Mouse (Mus musculus): ENCODE results near the gene Atf7.
"Not testable (repeated sequence)": the region's sequence is repeated elsewhere in the genome, so short reads cannot be mapped to it uniquely, and the experiment has no call there.

The Atf7 gene

DNA sequence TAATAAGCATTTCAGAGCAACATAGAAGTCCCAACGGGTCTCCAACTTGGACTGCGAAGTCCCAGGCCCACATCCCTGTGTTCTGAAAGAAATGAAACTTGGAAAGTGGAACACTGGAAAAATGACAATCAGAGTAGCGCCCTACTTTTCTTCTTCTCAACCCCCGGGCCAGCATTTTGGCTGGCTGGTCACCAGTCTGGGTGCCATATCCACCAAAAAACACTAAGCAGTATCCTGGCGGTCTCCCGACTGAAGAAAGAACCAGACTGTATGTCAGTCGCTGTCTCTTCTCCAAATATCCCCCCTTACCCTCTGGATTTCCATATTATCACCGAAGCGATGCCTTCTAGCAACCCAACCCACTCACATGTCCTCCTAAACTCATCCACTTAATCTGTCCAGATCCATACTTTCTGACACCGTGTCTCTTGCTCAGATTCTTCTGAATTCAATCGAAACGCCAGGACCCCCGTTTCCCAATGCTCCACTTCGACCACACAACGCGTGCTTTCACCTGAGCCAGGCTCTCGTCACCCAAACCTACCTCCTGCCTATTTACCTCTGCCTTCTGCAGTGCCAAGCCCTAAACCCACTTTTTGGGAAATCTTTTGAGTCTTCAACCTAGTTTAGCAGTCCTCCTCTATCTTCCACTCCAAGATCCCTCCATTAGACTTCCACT, 834 bp downstream of the Atf7 start:
- in situ Hi-C loops (cut with MboI; ENCODE audit: unreplicated experiment in 2 of 2) = loop anchor here in 1 of 2 experiments (5.0 kb wide), 2 partner anchors 97 to 157 kb away; no protein-coding TSS in a partner anchor

DNA sequence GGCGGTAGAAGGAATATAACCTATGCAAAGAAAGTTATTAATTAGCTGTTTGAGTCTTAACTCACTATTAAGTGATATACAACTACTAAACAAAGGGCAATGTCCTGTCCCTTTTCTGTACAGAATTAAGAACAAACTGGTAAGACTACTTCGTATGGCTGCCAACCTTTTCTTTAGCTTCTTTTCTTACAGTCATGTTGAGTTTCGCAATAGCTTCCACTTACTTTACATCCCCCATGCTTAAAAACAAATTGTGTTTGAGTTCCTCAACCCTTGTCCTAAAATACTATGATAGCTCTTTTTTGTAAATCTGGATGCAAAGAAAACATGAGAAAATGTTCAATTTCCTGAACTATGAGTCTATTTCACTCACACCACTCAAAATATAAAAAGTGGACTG, 2.1 kb downstream of the Atf7 start:
- in situ Hi-C loops (cut with MboI; ENCODE audit: unreplicated experiment in 2 of 2) = loop anchor here in 1 of 2 experiments (5.0 kb wide), 2 partner anchors 96 to 156 kb away; no protein-coding TSS in a partner anchor

- in situ Hi-C loops (cut with MboI; ENCODE audit: unreplicated experiment in 2 of 2) = loop anchor here in 1 of 2 experiments (5.0 kb wide), 2 partner anchors 95 to 155 kb away; no protein-coding TSS in a partner anchor
Observed at GRCm38 (mm10) chr15:102622536-102622935, 2.7 kb downstream of the Atf7 start.

DNA sequence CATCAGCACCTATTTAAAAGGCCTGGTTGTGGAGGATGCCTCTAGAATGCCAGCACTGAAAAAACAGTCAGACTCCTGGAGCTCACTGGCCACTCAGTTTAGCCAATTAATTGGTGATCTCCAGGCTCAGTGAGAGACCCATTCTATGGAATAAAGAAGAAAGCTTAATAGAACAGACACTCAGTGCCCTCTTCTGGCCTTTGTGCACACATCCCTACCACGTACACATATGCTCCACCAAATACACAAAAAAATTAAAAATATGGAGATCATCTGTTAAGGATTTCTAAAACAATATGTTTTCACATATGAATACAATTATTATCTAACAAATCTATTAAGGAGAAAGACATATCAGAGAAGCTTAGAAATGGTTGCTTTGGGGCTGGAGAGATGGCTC, 4.5 kb downstream of the Atf7 start:
- in situ Hi-C loops (cut with MboI; ENCODE audit: unreplicated experiment in 2 of 2) = loop anchor here in 1 of 2 experiments (5.0 kb wide), 2 partner anchors 93 to 153 kb away; no protein-coding TSS in a partner anchor

- in situ Hi-C loops (cut with MboI; ENCODE audit: unreplicated experiment in 2 of 2) = no loop called here
Observed at GRCm38 (mm10) chr15:102619486-102619885, 5.8 kb downstream of the Atf7 start.

GRCm38 (mm10) chr15:102617654-102618053, 7.6 kb downstream of the Atf7 start:
- in situ Hi-C loops (cut with MboI; ENCODE audit: unreplicated experiment in 2 of 2) = no loop called here

- in situ Hi-C loops (cut with MboI; ENCODE audit: unreplicated experiment in 2 of 2) = no loop called here
Observed at GRCm38 (mm10) chr15:102616174-102616573, 9.1 kb downstream of the Atf7 start.

DNA sequence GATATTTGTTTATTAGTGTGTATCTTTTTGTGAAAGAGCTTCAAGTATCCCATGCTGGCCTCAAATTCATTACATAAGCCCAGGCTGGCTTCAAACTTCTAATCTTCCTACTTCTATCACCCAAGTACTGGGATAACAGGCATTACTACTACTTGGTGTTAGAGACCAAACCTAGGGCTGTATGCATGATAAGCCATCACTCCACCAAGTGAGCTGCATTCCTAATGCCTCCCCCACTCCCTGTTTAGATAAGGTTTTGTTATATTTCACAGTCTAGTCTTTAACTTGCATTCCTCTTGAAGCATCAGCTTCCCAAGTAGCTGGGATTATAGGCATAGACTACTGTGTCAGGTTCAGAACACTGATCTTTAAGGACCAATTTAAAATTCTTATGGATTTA, 11.0 kb downstream of the Atf7 start:
- in situ Hi-C loops (cut with MboI; ENCODE audit: unreplicated experiment in 2 of 2) = no loop called here

DNA sequence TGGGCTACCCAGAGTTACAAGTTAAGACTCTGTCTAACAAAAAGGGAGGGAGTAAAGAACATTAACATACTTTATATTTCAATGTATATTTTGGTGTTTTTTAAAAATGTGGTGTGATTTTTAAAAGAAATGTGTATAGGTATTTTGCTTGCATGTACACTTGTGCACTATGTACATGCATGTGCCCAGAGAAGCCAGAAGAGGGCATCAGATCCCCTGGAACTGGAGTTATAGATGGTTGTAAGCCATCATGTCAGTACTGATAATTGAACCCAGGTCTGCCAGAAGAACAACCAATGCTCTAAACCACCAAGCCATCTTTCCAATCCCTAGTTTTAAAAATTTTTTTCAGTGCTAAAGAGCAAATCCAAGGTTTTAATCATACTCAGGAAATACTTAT, 12.3 kb downstream of the Atf7 start:
- in situ Hi-C loops (cut with MboI; ENCODE audit: unreplicated experiment in 2 of 2) = no loop called here

GRCm38 (mm10) chr15:102608586-102608985, 16.7 kb downstream of the Atf7 start:
- in situ Hi-C loops (cut with MboI; ENCODE audit: unreplicated experiment in 2 of 2) = not testable (repeated sequence)

- in situ Hi-C loops (cut with MboI; ENCODE audit: unreplicated experiment in 2 of 2) = no loop called here
Observed at GRCm38 (mm10) chr15:102593996-102594656, 31.1 kb downstream of the Atf7 start.

- in situ Hi-C loops (cut with MboI; ENCODE audit: unreplicated experiment in 2 of 2) = no loop called here
Observed at GRCm38 (mm10) chr15:102592674-102593073, 32.6 kb downstream of the Atf7 start.

DNA sequence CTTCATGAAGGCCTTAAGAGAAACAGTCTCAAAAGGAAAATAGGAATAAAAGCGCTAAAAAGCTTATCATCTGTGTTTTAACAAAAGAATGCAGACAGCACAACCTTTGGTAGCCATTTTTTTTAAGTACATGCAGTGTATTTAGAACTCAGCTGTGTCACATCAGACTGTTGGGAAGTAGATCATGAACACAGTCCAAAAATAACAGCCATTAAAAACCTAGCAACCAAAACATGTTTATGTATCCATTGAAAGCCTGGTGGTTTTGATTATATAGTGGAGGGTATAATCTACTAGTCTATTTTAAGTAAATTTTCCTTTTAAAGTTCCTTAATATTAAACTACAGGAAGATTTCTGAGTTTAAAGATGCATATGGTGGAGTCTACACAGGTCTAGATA, 34.7 kb downstream of the Atf7 start:
- in situ Hi-C loops (cut with MboI; ENCODE audit: unreplicated experiment in 2 of 2) = no loop called here

DNA sequence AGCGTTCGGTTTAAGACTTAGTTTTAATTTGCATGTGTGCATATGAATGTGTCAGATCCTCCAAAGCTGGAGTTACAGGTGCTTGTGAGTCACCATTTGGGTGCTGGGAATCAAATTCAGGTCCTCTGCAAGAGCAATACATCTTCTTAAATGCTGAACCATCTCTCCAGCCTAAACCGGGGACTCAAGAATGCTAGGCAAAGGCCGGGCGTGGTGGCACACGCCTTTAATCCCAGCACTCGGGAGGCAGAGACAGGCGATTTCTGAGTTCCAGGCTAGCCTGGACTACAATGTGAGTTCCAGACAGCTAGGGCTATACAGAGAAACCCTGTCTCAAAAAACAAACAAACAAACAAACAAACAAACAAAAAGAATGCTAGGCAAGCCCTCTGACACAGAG, 35.4 kb downstream of the Atf7 start:
- in situ Hi-C loops (cut with MboI; ENCODE audit: unreplicated experiment in 2 of 2) = no loop called here

GRCm38 (mm10) chr15:102585501-102585900, 39.8 kb downstream of the Atf7 start:
- in situ Hi-C loops (cut with MboI; ENCODE audit: unreplicated experiment in 2 of 2) = no loop called here

DNA sequence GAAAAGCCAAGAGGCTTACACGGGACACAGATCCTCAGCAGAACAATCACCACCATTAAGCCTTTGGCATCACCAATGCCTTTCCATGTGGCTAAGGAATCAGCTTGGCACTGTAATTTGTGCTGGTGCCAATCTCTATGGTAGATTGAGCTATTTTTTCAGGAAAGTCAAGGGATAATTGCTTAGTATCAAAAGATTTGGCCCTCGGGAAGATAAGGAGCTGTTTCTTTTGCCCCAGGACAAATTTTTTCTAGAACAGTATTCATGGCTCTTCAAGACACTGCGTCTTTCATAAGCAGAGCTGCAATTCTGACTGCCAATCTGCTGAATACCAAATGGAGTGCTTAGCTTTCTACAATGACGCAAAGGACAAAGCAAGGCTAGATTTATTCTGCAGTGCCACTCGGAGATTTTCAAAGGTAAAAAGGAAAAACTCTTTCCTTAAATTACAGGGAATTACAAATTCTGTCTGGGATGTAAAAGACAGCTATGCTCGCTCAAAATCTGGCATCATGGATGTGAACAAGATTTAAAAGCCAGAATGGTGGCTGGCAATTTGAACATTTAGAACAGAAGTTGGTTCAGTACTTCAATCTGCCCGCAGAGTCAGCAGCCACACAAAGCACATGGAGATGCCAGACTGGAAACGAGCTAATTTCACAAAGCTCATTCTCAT, 41.4 kb downstream of the Atf7 start:
- in situ Hi-C loops (cut with MboI; ENCODE audit: unreplicated experiment in 2 of 2) = no loop called here

GRCm38 (mm10) chr15:102581205-102581604, 44.1 kb downstream of the Atf7 start:
- in situ Hi-C loops (cut with MboI; ENCODE audit: unreplicated experiment in 2 of 2) = no loop called here

- in situ Hi-C loops (cut with MboI; ENCODE audit: unreplicated experiment in 2 of 2) = no loop called here
Observed at GRCm38 (mm10) chr15:102578351-102578750, 46.9 kb downstream of the Atf7 start.

DNA sequence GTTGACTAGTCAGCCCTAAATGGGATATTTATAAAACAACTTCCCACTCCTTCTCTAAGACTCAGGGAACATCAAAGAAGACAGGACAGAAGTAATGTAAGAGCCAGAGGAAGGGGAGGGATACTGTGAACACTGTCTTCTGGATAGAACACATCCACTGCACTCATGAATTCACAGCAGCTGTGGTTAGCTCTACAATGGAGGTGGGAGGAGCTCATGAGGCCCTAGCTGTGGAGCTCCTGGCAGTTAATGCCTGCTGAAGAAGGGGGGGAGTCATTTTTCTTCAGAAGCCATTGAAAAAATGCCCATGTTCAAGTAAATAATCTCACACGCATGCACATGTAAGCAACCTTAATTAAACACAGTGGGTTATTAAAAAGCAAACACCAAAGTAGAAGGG, 48.3 kb downstream of the Atf7 start:
- in situ Hi-C loops (cut with MboI; ENCODE audit: unreplicated experiment in 2 of 2) = no loop called here

DNA sequence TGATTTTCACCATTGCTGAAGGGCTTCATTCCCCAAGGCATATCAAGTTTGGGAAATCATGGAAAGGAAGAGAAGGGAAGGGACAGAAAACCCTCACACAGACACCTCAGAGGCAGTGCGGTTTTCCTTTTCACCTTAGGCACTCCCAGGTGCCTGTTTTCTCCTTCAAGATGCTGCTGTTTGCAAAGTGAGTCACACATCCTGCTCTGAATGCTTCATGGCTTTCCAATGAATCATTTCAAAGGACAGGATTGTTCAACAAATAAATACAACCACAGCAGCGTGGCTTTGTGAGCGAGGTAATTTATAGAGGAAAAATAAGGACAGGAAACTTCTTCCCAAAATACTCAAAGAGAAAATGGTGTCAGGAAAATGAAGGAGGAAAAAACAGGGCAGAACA, 53.2 kb downstream of the Atf7 start:
- in situ Hi-C loops (cut with MboI; ENCODE audit: unreplicated experiment in 2 of 2) = no loop called here

DNA sequence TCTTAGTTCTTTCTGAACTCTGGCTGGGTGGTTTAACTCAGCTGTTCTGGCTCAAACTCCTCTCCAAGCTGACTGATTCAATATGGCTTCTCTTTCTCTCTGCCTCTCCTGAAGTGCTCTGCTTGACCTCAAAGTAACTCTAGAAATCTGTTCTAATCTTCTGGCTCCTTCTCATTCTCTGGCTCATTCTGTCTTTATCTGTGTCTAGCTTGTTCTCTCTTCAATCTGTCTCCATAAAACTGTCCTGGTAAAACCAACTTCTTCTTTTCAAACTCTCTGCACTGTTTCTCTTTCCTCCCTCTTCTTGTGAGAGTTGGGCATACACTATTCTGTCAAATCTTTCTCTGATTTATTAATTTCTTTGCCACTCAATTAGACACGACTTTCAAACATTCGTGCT, 57.4 kb downstream of the Atf7 start:
- in situ Hi-C loops (cut with MboI; ENCODE audit: unreplicated experiment in 2 of 2) = no loop called here

- in situ Hi-C loops (cut with MboI; ENCODE audit: unreplicated experiment in 2 of 2) = no loop called here
Observed at GRCm38 (mm10) chr15:102563681-102564080, 61.6 kb downstream of the Atf7 start.
